Mouse (Mus musculus) CH12F3 (cell line): ENCODE data around the gene Map2k3.

Experiments used
- in situ Hi-C: fragments of 300-500 bp; cut with MboI; formaldehyde crosslinking; loops from 2 replicates; pipeline ENCODE4 v1.14.3; 2020; ENCODE audit warnings: low sequenced_read_pairs

The Map2k3 gene

DNA sequence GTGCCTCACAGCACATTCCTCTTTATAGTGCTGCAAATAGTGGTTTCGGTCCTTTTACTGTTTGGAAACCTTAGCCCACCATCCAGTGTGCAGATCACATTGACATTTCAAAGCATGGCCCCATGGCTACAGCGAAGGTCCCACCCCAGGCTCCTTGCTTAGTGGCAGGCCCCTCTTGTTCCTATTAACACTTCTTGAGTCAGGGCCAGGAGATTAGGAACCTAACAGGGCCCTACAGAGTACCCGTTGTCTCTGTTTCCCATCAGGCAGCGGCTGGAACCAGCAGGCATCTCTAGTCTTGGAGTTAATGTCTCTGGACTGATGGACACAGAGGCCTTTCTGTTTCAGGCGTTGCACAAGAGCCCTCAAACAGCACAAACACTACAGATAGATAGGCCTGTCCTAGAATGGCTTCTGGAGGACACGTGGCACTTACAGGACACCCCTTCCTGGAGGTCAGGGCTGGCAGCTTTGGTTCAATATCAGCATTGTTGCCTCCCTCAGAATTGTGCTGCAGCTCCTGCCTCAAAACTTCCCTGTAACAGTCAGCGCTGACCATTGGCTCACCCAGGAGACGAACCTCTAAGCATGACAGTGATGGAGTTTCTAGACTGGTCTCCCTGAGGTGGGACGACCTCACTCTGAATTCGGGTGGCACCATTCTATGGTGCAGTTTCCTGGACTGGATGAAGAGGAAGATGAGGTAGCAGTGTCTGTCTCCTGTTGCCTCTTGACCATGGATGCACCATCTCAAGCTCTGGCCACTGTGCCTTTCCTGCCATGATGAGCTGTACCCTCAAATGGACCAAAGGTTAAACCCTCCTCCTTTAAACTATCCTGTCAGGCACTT, 22.6 kb downstream of the Map2k3 start:
- in situ Hi-C loops = no loop called here

DNA sequence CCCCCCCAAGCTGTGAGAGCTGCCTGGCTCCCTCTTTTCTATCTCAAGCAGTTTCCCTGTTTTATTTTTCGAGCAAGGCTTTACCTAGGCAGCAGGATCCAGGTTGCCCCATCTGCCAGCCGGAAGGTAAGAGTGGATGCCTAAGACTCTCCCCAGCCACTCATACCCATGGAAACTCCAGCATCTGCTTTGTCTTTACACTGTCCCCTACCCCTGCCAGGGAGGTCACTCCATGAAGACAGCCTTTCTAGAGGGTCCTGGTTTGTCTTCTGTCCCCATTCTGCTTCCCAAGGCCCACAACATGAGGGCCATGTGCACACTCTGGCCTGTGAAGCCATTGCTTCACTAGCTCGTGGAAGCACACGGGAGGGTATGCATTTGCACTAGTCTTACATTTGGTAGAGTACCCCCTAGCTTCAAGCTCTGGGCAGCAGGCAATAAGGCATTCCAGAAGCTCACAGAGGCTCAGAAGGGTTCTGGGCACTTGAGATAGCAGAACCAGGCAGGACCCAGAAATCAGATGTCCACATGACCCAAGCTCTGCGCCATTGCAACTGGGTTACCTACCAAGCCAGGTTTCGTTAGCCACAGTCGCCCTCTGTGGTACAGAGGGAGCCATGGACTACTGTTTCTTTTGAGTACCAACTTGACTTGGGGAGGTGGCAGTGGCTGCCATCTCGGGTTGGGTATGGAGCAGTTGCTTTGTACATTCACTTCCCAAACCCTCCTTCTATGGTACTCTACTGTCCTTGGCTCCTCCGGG, 24.0 kb downstream of the Map2k3 start:
- in situ Hi-C loops = no loop called here

DNA sequence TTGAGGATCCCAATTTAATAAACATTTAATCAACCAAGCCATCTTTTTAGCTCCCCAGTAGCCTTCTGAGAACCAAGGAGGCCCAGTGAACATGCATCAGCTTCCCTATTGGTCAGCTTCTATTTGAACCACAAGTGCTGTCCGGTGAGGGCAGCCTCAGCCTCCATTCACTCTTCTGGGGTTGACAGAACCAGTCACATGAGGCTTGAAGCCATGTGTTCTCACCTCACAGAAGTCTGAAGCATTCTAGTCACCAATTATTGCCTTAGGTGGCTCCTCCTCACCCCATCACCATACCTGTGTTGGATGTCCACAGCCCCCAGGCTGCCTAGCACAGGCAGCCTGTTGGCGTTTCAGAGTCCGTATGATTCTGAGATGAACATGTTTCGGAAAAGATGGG, 27.1 kb downstream of the Map2k3 start:
- in situ Hi-C loops = no loop called here

DNA sequence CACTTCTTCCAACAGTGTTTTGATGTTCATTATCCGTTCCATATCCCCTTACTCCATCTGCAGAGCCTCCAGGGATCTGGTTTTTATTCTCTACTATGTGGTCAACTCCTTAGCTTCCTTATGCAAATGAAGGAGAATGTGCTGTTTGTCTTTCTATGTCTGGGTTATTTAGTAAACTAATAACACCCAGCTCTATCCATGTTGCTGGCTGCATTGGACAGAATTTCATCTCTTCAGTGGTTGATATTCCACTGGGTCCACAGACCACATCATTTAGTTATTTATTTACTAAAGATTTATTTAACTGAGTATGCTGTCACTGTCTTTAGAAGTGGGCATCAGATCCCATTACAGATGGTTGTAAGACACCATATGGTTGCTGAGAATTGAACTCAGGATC, 29.3 kb downstream of the Map2k3 start:
- in situ Hi-C loops = no loop called here

GRCm38 (mm10) chr11:60962709-60963108, 30.9 kb downstream of the Map2k3 start:
- in situ Hi-C loops = no loop called here

GRCm38 (mm10) chr11:60966974-60967373, 35.1 kb downstream of the Map2k3 start:
- in situ Hi-C loops = no loop called here

DNA sequence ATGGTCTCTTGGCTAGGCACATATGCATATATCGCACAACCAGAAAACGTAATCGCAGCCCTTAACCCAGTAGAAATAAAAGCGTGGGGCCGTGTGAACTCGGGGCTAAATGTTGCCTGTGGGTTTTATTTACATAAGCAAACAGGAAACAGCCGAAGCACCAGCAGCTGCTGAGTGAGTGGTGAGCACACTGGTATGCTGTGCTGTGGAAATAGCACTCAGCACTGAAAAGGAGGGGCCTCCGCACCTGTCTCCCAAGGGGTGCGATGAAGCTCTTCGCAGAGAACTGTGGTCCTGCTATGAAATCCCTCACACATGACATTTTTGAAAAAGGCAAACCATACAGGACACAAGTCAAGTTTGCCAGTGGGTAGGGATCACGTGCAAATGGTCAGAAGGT, 43.3 kb downstream of the Map2k3 start:
- in situ Hi-C loops = no loop called here

DNA sequence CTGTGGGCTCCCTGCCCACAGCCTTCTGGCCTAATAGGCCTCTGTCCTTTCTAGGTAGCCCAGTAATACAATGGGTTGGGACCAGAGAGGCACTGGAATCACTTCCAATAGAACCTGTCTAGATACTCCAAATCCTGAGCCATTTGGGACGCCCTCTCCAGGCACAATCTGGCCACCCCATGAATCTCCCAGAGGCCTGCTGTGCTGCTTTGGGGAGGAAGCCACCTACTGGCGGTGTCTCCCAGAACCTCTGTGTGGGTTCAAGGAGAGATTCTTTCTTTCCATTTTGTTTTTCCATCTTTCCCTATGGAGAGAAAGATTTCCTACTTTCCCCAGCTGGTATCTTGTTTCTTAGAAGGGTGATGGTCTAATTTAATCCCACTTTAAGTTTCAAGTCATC, 44.4 kb downstream of the Map2k3 start:
- in situ Hi-C loops = no loop called here

GRCm38 (mm10) chr11:60976742-60977141, 44.9 kb downstream of the Map2k3 start:
- in situ Hi-C loops = no loop called here

DNA sequence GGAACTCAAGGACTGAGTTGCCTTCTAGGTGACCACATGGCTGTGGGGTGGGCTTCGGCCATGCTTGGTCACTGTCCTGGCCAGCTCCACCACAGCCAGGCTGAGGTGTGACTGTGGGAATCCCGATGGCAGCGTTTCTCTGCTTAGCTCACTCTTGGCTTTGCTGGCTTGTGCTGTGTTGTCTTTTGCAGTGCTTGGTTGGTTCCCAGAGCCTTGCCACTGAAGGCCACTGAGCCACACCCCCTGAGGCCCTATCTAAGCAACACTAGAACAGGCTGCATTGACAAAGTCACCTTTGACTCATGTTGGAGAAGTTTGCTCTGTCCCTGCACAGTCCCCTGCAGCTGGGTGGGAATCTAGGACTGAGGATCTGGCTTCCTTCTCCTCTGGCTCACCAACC, 45.3 kb downstream of the Map2k3 start:
- in situ Hi-C loops = no loop called here

- in situ Hi-C loops = no loop called here
These were observed 46.8 kb downstream of the Map2k3 start for GRCm38 (mm10) chr11:60978658-60979057.

DNA sequence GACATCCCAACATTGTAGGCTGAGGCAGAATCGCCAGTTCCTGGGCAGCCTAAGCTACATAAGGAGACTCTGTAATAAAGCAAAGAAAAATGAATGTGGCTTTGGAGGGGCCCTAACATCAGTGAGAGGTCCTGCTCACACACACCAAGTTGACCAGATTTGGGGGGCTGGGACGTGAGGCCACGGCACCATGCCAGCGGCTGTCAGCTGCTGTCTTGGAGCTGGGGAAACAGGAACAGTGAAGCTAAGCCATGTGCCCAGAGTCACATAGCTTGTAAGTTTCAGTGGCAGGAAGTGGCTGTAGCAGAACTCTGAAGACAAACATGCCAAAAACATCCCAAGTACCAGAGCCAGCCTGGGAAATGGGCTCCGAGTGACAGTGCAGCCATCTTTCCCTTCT, 48.0 kb downstream of the Map2k3 start:
- in situ Hi-C loops = no loop called here

DNA sequence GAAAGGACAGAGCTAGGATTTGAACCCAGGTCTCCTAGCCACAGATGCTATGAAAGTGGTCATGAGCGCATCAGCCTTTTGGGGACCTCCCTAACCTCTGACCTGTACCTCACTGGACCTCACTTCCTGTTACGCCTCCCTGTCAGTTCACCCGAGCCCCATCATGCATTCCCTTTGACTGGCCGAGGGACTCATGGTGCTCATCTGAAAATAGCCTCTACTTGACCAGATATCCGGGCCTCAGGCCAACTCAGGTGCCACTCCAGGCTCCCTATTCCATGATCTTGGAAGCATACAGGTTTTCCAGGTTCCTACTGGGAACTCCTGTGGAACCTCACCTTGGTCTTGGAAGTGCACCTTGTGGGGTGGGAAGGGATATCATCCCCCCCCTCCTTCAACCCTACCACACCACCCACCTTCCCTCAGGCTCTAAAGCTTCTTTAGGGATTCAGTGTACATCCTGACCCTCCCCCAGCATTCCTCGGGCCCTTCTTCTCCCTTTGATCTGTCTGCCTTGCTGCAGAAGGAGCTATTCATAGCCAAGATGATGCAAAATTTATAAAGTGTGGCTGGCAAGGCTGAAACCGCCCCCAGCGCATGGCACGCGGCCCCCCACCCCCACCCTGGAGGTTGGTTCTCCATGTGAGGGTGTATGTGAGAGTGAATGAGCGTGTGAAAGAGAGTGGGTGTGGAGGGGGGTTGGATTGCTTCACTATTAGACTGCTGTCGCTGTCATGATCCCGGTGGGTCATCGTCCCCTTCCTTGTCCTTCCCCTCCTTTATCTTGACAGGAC, 50.1 kb downstream of the Map2k3 start:
- in situ Hi-C loops = no loop called here

- in situ Hi-C loops = no loop called here
These were observed 53.2 kb downstream of the Map2k3 start for GRCm38 (mm10) chr11:60984912-60985558.

GRCm38 (mm10) chr11:60990428-60990827, 58.6 kb downstream of the Map2k3 start:
- in situ Hi-C loops = no loop called here
